Mouse (Mus musculus) brain, embryonic 14.5 days (tissue): ENCODE data around the gene Srgap2.

Experiments
- CTCF ChIP-seq: fragments of 200-500 bp; IDR thresholded peaks from 2 replicates; pipeline ENCODE4 v1.5.1; 2012; ENCODE audit warnings: inconsistent platforms, mild to moderate bottlenecking, moderate library complexity, borderline replicate concordance; ENCODE audit not compliant: insufficient read depth, insufficient read length; ENCODE audit errors: extremely low read depth
- POLR2A ChIP-seq: fragments of 200-500 bp; IDR thresholded peaks from 2 replicates; pipeline ENCODE4 v1.6.1; 2012; ENCODE audit warnings: mild to moderate bottlenecking, inconsistent platforms, borderline replicate concordance; ENCODE audit not compliant: poor library complexity, insufficient read depth, insufficient read length, severe bottlenecking; ENCODE audit errors: extremely low read depth

DNA sequence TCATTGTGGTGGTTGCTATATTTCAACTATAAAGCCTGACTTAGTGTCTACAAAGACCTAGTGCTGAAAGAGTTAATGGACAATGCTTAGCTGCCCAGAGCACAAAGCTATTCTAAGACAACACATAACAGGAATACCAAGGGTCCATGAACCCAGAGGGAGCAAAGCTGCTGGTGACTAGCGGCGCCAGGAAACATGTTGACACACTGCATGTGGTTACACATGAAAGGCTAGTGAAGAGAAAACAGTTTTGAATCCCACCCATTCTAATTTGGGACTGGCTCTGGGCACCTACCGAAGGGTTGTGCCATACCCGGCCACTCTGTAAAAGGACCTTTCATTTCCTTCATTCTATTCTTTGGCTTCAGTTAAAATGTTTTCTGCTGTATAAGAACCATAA lies 106.5 kb downstream of the Srgap2 start:
- no peak for TF ChIP-seq POLR2A
- no peak for TF ChIP-seq CTCF
